Mouse (Mus musculus) thymus, postnatal 0 days (tissue): Measurements from ENCODE around the gene Crb1. TPM values are rescaled to one million over a fixed set of nuclear protein-coding genes. Genes with fewer than 3 reads are reported as not detected.

ENCODE experiments used
- DNase-seq: peaks from one replicate; pipeline ENCODE4 v3.0.0-alpha.2; 2015; ENCODE audit warnings: low spot score
- polyA plus RNA-seq: library from polyadenylated mRNA; unstranded; fragments of >200 nt; fragmentation: Nextera tagmentation; extraction: Ambion mirVana; gene quantifications from 2 replicates; pipeline ENCODE4 v1.2.1, GENCODE M21; 2015

The Crb1 gene
- polyA plus RNA-seq, 1 experiment from 2014 or later, result not detected

DNA sequence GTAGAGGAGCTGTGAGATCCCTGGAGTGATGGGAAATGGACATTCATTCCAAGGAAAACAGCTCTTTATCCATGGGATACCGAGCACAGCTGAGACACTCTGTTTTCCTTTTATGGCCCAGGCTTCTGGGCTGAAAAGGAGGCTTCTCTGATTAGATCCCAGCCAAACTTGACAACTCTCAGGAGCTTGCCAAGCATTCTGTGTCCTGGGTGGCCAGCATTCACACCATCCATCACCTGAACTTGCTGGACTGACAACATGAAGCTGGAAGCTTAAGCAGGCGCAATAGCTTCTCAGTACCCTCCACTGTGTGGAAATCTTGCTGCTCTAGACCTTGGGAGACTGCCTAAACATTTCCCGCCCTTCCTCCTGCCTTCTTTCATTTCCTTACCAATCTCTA, 144.3 kb downstream of the Crb1 start:
- no peak for DNase-seq

DNA sequence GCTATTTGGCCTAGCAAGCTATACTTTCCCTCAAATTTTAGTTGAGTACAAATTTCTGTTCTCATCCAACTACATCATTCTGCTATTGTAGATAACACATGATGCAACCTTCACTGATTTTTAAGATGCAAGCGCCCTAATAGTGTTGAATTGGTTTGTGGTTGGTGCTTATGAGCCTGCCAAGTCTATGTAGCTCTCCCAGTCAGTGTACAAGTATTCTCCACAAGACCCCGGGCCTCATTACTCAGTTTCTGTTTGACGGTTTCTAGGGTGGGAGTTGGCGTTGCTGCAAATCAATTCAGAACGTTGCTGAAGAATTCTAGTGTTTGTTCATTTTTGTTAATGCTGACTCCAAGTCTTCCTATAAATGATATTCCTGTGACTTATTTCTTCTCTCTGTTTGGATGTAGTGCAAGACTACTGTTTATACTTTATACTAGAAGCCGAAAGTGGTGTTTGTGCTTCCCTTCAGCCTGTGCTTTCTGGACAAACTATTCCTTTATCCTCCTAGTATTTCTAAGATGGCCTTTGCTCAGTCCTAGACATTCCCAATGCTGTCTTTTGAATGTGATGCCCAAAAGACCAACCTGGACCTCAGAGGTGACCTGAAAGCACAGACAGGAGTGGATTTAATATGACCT, 152.5 kb downstream of the Crb1 start:
- DNase-seq, result no peak

DNA sequence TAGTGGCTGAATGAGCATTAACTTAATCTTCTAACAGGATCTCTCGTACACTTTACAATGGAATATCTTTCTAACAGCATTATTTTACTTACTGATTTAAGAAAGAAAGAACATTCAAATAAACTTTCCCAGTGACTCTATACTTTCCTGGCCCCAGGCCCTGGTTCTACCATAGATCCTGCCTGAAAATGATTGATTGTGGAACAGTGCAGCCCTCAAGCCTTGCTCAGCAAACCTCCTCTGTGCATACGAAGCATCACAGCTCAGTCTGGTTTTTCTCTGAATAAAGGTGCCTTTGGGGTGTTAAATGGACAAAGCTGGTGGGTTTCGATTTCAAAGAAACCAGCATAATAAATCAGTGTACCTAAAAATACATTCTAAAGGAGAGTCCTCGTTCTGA, 153.1 kb downstream of the Crb1 start:
- no peak for DNase-seq

DNA sequence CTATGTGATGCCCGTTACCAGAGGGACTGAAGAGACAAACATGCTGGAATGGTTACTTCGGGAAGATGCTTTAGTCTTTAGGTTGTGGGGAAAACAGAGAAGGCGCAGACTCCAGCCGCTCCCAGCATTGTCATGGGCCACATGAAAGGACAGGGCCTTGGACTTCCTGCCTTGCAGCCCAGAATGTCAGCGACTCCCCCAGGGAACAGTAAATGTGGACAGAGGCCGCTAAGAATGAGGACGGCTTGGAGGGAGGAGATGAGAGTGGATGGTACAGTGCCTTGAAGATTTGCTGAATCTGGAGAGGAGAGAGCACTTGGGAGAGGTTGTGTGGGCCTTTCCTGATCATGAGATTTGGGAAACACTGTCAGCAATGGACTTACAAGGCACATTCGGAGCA, 161.6 kb downstream of the Crb1 start:
- no peak for DNase-seq

DNA sequence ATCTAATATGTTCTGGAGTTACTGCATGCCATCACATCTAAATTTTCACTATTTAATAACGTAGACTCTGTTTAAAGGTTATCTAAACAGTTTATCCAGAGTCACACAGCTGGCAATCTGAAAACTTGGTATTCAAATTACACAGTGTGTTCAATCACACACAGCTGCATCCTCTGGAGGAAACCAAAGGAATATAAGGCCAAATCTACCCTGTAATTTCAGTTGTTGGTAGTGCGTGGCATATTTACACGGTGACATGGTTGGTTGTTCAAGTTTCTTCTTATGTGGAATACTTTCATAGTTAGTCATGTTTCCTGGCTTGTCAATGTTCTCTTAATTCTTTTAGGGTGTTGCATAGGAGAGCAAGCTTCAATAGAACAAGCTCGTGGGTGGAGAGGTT, 166.4 kb downstream of the Crb1 start:
- DNase-seq, result no peak

DNA sequence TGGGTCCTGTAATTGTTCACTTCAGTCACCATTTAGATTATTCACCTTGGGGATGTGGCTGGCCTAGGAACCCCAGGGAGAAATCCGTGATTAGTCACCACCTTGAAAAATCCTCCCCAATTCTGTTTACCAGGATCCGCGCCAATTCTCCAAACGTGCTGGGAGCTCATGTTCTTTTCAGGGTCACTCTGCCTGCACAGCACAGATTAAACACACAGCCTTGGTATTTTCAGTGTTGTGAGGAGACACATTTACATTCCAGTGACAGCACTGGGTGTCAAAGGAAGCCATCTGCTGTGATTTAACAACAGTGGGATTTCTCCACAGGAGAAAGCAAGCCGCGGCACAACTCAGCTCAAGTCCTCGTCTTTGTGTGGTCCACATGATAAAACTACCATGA, 167.1 kb downstream of the Crb1 start:
- no peak for DNase-seq

DNA sequence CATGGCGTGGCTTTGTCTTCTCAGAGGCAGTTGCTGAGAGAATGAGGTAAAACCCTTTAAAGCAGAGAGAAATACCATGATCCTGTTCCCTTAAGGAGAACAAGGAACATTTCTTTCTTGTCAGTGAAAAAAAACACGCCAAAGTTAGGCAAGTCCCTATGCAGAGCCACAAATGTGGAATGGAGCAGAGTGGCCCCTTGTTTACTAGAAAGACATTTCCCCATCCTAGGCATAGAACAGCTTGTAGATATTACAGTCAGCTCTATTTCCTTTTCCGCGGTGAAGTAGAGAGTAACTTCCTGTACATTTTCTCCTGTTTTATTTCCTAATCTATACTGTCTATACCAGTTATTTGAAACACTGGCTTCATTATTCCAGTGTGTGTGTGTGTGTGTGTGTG, 170.6 kb downstream of the Crb1 start:
- no peak for DNase-seq

DNA sequence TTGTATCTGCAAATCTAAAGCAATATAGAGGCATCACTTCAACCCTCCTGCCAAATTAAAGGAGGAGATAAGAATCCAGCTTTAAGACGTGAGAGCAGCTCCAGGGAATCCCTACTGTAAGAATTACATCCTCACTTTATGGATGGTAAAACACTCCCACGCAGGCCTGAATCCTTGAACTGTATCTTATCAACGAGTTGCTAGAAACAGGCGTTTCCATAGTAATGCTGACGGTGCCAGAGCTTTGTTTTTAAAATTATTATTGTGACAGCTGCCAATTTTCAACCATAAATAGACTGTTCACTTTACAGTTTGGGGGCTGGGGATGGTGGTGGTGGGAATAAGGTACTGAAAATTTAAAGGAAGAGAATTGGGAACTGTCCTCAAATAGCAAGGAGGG, 173.9 kb downstream of the Crb1 start:
- DNase-seq, result no peak

DNA sequence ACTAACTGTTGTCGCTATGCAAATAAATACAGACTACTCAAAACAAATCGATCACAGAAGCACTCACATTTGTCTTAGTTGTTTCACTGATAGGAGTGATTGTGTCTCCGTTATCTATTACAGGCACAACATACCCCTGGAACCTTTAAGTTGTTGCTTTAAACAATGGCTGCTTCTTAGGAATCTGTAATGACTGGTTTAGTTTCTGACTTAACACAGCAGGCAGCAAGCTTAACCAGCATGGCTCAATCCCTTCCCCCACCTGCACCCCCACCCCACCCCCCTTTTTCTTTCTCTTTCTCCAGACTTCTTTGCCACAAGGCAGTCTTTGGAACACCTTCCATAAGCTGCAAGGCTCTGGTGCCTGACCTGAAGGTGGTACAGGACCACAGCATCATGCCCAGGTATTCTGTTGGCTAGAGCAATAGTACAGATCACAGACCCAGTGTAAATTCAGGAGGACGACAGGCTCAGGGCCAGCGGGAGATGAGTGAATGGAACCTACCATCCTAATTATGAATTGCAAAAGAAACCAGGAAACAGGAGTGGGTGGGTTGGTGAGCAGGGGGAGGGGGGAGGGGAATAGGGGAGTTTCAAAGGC, 182.4 kb downstream of the Crb1 start:
- no peak for DNase-seq

DNA sequence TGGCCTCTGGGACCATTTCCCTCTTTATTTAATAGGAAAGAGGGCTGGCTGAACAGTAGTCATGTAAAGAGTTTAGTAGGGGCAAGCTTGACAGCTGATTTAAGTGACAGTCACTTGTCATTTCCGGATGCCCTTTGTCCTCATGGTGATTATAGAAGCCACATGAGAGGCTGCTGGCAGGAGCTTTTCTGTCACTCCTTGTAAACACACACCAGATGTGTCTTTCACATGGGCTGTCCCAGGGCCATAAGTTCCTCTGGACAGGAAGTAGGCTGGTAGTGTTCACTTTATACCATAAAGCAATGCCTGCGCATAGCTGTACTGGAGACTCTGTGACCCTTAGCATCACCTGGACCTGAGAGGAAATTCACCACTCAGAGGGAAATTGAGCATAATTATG, 182.9 kb downstream of the Crb1 start:
- DNase-seq, result no peak

DNA sequence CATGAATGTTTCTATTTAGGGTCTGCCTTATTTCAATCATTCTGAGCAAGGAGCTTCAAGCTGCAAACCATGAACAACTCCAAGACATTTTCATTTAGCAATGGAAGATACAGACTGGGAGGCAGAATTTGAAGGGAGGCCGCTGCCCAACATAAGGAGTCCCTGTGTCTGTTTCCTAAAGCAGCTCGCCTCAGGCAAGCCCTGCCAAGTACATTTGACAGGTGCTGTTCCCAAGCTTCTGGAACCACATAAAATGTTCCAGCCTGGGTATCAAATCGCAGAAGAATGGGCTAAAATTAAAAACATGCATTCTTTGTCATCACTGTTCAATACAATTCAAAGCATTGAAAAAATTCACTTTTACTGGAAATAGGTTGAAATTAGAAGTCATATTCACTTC, 184.3 kb downstream of the Crb1 start:
- DNase-seq, result no peak

DNA sequence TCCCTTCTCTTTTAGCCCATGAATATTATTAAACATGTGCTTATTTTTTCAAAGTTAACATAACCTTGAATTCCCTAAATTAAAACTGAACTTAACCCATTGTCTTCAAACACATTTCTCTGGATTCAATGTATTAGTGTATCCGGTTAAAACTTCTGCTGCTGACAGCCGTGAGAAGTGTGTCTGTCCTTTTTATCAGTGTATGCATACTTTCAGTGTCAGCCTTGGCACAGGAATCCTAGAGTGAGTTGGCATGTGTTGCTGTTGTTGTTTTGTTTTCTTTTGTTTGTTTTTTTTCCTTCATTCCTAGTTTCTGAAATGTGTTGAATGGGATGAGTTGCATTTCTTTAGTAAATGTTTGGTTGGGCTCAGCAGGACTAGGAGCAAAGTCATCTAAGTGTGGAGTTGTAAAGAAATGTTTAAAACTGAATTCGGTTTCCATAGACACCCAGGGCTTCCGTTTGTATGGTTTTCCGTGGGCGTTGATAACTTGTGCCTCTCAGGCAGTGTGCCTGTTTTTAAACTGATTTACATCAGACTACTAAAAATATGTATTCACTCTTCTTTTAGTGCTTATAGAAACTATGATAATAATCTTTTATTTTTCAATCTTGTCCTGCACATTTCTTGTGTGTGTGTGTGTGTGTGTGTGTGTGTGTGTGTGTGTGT, 196.3 kb downstream of the Crb1 start:
- no peak for DNase-seq

DNA sequence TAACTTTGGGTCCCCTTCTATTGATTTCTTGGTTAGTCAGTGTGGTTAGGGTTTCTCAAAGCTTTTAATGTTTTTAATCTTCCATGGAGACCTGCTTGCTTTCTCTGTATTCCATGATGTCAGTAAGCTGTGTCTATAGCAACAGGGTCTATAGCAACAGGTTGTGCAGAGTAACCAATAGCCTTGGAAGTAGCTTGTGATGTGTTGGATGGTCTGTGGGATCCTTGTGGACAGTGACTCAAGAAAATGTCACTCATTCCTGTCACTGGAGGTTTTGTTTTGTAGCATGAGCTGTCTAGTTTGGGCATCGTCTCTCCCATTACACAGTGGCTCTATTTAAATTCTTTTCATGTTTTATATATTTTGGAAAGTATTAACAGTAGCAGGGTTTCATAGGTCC, 197.2 kb downstream of the Crb1 start:
- DNase-seq, result no peak

DNA sequence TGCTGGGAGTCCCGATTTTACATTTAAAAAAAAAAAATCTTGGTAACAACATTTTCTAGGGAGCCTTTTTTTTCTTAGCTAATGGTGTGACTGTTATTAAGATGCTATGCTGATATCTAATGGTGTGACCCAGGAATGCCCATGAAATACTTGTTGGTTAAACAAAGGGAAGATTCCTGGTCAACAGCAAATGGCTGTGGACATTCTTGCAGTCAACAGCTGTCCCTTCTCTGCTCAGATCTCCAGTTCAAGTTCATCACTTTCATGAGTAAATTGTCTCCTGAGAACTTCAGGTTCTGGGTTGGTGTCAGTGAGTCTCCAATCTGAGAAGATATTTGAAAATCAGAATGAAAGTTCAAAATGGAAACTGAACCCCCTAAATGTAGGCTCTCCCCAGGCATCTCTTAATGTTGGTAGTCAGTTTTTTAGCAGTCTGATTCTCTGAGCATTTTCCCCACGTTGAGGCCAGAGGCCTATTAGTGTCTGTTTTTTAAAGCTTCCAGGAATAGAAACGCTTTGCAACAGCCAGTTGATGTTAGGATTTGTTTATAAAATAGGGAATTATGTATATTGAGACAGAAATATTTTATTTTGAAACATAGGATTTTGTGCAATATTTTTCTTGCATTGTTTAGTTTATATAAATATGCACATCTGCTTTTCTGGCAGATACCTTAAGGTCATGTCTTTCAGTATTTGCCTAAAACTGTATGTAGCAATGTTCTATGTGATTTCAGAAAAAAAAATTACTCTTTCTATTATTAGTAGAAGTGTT, 202.7 kb downstream of the Crb1 start:
- DNase-seq, result no peak

DNA sequence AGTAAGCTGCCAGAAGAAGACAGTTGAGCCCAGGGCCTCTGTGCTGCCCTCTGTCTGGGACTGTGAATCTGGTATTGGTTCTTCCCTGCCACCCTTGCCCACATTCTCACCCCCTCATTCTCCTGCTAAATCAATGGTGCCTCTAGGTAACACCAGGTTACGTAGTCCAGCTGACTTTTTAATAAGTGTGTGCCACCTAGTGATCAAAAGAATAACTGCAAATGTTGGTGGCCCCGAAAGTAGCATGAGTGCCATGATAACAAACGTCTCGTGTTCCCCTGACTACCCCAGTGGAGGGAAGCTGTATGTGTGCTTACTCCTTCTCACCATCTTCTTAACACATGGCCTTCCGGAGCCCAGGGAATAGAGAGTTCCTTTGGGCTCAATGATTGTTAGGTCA, 214.1 kb downstream of the Crb1 start:
- peak; percentile 35 for DNase-seq

DNA sequence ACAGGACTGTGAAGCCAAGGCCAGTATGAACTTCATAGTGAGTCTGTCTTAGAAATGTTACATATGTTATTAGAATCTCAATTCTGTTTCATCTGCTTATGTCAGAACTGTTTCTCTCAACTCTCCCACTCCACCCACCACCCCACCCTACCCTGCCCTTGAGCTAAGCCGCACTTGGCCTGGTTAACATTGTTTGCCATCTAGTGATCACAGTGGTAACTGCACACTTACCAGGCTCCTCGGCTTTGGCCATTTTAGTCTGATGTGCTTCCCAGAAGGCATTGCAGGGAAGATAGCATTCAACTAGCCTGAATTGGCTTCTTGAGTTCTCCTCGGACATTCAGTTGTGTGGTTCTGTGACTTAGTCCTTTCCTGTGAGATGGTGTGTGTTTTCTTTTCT, 215.3 kb downstream of the Crb1 start:
- DNase-seq, result no peak

DNA sequence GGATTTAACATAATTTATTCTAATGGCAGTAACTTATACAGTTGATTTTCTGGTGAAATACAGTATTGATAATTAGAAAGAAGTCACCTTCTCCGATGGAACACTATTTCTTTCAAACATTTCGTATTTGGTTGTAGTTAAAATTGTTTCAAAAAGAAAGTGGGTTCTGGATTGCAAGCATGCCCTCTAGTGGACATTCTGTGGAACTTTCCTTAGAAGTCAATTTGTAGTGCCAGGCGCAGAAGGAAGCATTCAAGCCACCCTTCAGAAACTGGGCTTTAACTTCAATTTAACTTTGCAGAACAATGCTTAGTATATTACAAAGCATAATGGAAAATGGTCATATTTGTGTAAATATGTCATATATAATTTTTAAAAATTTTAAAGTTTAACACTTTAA, 220.5 kb downstream of the Crb1 start:
- DNase-seq, result peak; percentile 43

DNA sequence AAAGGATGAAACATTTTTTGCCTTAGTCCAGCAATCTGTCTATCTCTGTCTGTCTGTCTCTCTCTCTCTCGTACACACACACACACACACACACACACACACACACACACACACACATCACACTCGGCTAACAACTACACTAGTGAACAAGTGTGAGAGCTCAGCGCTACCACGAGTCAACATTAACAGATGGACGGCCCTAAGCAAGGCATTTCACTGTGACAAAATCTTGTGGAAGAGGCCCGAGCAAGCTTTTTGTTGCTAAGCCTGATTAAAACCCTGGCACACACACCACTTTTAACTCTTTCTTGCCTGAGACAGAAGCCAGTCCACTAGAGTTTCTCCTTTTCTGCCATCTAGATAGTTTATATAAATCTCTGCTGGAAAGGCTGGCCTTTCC, 223.4 kb downstream of the Crb1 start:
- no peak for DNase-seq

DNA sequence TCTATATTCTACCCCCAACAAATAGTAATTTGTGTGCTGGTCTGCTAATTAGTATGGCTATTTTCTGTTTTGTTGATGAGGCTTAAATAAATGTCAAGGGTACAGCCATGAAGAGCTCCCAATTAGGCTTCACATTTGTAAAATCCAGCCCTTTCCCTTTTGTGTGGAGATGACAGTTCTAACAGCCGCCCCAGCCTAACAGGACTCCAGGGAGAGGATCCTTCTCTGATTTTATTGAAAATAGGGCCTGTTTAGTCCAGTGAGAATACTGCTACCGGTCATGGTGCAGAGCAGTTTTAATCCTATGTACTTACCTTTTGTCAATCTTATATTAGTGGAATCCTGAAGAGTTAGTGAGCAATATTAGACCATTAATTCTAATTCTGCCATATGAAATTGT, 223.9 kb downstream of the Crb1 start:
- DNase-seq, result no peak
